Mouse (Mus musculus): Measurements from ENCODE around the gene Gm45521. TPM values are rescaled to one million over a fixed set of nuclear protein-coding genes. Genes with fewer than 3 reads are reported as not detected.
"Not testable (repeated sequence)": the region's sequence is repeated elsewhere in the genome, so short reads cannot be mapped to it uniquely, and the experiment has no call there.

Gm45521 gene
- total and polyA plus RNA-seq, 2 experiments from 2014 or later: 0.23 TPM; not detected in 1

GRCm38 (mm10) chr14:8003093-8003670 lies 46.1 kb downstream of the Gm45521 start:
- ATAC-seq (peak; percentile 76), DNase-seq (ENCODE audit: low spot score) (peak; percentile 82)
- Histone ChIP-seq H3K4me2 (ENCODE audit: low read depth, low read length) (peak overlapping the region; percentile 69), H3K9me3 (ENCODE audit: low read length) (no peaks in the 10 kb centered on the region), H3K27me3 (ENCODE audit: insufficient read depth, low read length) (peaks cover 8% of the 10 kb centered on the region; the same call in 1 of the 2 replicates), H3K27ac (peak overlapping the region; percentile 74), H3K4me3 (ENCODE audit: low read length) (peak overlapping the region; percentile 63), H3K4me1 (ENCODE audit: insufficient read depth, low read length) (0 out of 2 replicates have a peak, but pooled peaks cover 3% of the 10 kb centered on the region), H3K9ac (replicated peaks; ENCODE audit: low read length) (peak overlapping the region; percentile 52), H3K36me3 (ENCODE audit: insufficient read depth, low read length) (no peaks in the 10 kb centered on the region)
- under 1% methylated on average over 23 of the region's 23 CpGs for WGBS
- no peak for TF ChIP-seq CTCF (IDR thresholded peaks at IDR 0.05; ENCODE audit: low read depth)

- TF ChIP-seq CTCF (IDR thresholded peaks at IDR 0.05; ENCODE audit: low read depth): no peak
- no peak for ATAC-seq
- H3K27ac ChIP-seq: peak overlapping the region; percentile 74; the same call in 1 of the 2 replicates
- peak overlapping the region; percentile 63 for H3K4me3 ChIP-seq (ENCODE audit: low read length)
- peak overlapping the region; percentile 69 for H3K4me2 ChIP-seq (ENCODE audit: low read depth, low read length)
- peaks cover 8% of the 10 kb centered on the region; the same call in 1 of the 2 replicates for H3K27me3 ChIP-seq (ENCODE audit: insufficient read depth, low read length)
- no peaks in the 10 kb centered on the region for H3K9me3 ChIP-seq (ENCODE audit: low read length)
- 27% methylated on average over 18 of the region's 18 CpGs for WGBS
- H3K9ac ChIP-seq (replicated peaks; ENCODE audit: low read length): peak overlapping the region; percentile 52
- 0 out of 2 replicates have a peak, but pooled peaks cover 3% of the 10 kb centered on the region for H3K4me1 ChIP-seq (ENCODE audit: insufficient read depth, low read length)
- H3K36me3 ChIP-seq (ENCODE audit: insufficient read depth, low read length): no peaks in the 10 kb centered on the region
- DNase-seq (ENCODE audit: low spot score): peak; percentile 9
Observed at GRCm38 (mm10) chr14:8003727-8004670, 46.9 kb downstream of the Gm45521 start.

- H3K4me2 ChIP-seq (ENCODE audit: low read depth, low read length); H3K9me3 ChIP-seq (ENCODE audit: low read length); H3K4me1 ChIP-seq (ENCODE audit: insufficient read depth, low read length); H3K27ac ChIP-seq; DNase-seq (ENCODE audit: low spot score); ATAC-seq; H3K27me3 ChIP-seq (ENCODE audit: insufficient read depth, low read length); H3K4me3 ChIP-seq (ENCODE audit: low read length); H3K36me3 ChIP-seq (ENCODE audit: insufficient read depth, low read length); H3K9ac ChIP-seq (replicated peaks; ENCODE audit: low read length): not testable (repeated sequence)
- 61% methylated on average over 3 of the region's 3 CpGs for WGBS
Observed at GRCm38 (mm10) chr14:8006061-8006460, 49.0 kb downstream of the Gm45521 start.

GRCm38 (mm10) chr14:8007084-8007483 lies 50.0 kb downstream of the Gm45521 start:
- Histone ChIP-seq H3K4me3 (ENCODE audit: low read length) (no peak overlapping the region), H3K4me1 (ENCODE audit: insufficient read depth, low read length) (0 out of 2 replicates have a peak, but pooled peaks cover 3% of the 10 kb centered on the region), H3K9ac (replicated peaks; ENCODE audit: low read length) (no peak overlapping the region), H3K4me2 (ENCODE audit: low read depth, low read length) (no peak overlapping the region), H3K27me3 (ENCODE audit: insufficient read depth, low read length) (0 out of 2 replicates have a peak, but pooled peaks cover under 1% of the 10 kb centered on the region), H3K36me3 (ENCODE audit: insufficient read depth, low read length) (no peaks in the 10 kb centered on the region), H3K27ac (no peak overlapping the region), H3K9me3 (ENCODE audit: low read length) (no peaks in the 10 kb centered on the region)
- ATAC-seq (no peak), DNase-seq (ENCODE audit: low spot score) (no peak)
- TF ChIP-seq CTCF (IDR thresholded peaks at IDR 0.05; ENCODE audit: low read depth): no peak

- 89% methylated on average over 2 of the region's 2 CpGs for WGBS
- ATAC-seq: no peak
- Histone ChIP-seq H3K36me3 (ENCODE audit: insufficient read depth, low read length) (no peaks in the 10 kb centered on the region), H3K4me3 (ENCODE audit: low read length) (no peak overlapping the region), H3K4me1 (ENCODE audit: insufficient read depth, low read length) (0 out of 2 replicates have a peak, but pooled peaks cover 3% of the 10 kb centered on the region), H3K27me3 (ENCODE audit: insufficient read depth, low read length) (no peaks in the 10 kb centered on the region), H3K27ac (no peak overlapping the region), H3K4me2 (ENCODE audit: low read depth, low read length) (no peak overlapping the region), H3K9me3 (ENCODE audit: low read length) (no peaks in the 10 kb centered on the region), H3K9ac (replicated peaks; ENCODE audit: low read length) (no peak overlapping the region)
- TF ChIP-seq CTCF (IDR thresholded peaks at IDR 0.05; ENCODE audit: low read depth): no peak
- no peak for DNase-seq (ENCODE audit: low spot score)
Observed at GRCm38 (mm10) chr14:8007486-8007885, 50.4 kb downstream of the Gm45521 start.

- Histone ChIP-seq H3K9ac (replicated peaks; ENCODE audit: low read length) (no peak overlapping the region), H3K4me2 (ENCODE audit: low read depth, low read length) (no peak overlapping the region), H3K9me3 (ENCODE audit: low read length) (no peaks in the 10 kb centered on the region), H3K27ac (no peak overlapping the region), H3K27me3 (ENCODE audit: insufficient read depth, low read length) (no peaks in the 10 kb centered on the region), H3K4me1 (ENCODE audit: insufficient read depth, low read length) (0 out of 2 replicates have a peak, but pooled peaks cover 3% of the 10 kb centered on the region), H3K4me3 (ENCODE audit: low read length) (no peak overlapping the region), H3K36me3 (ENCODE audit: insufficient read depth, low read length) (no peaks in the 10 kb centered on the region)
- TF ChIP-seq CTCF (IDR thresholded peaks at IDR 0.05; ENCODE audit: low read depth): no peak
- DNase-seq (ENCODE audit: low spot score) (no peak), ATAC-seq (no peak)
- 82% methylated on average over 10 of the region's 10 CpGs for WGBS
Observed at GRCm38 (mm10) chr14:8007923-8008322, 50.8 kb downstream of the Gm45521 start.

Other genes starting within 250 kb of the Gm45521 start
- not detected in 2 replicates for gene Gm26661, start 165.7 kb upstream of the Gm45521 start, total RNA-seq (2014; rRNA removed)
- gene Gm26661, start 165.7 kb upstream of the Gm45521 start, polyA plus RNA-seq (2015; fragmentation: Nextera tagmentation; extraction: Ambion mirVana): 0.94 TPM in 1 of 2 replicates, not detected in the other
- 28.8 and 32.7 TPM in 2 replicates for gene Flnb, start 139.3 kb upstream of the Gm45521 start, total RNA-seq (2014; rRNA removed)
- 4.2 and 8.5 TPM in 2 replicates for gene Flnb, start 139.3 kb upstream of the Gm45521 start, polyA plus RNA-seq (2015; fragmentation: Nextera tagmentation; extraction: Ambion mirVana)
- not detected in 2 replicates for gene Dnase1l3, start 37.3 kb downstream of the Gm45521 start, total RNA-seq (2014; rRNA removed)
- gene Dnase1l3, start 37.3 kb downstream of the Gm45521 start, polyA plus RNA-seq (2015; fragmentation: Nextera tagmentation; extraction: Ambion mirVana): 0.05 and 0.09 TPM in 2 replicates
- gene Abhd6, start 45.6 kb downstream of the Gm45521 start, total RNA-seq (2014; rRNA removed): 14.8 and 15.8 TPM in 2 replicates
- gene Abhd6, start 45.6 kb downstream of the Gm45521 start, polyA plus RNA-seq (2015; fragmentation: Nextera tagmentation; extraction: Ambion mirVana): 33.5 and 36.5 TPM in 2 replicates
- gene Rpp14, start 123.1 kb downstream of the Gm45521 start, total RNA-seq (2014; rRNA removed): 16.1 and 18.9 TPM in 2 replicates
- 36.2 and 45.3 TPM in 2 replicates for gene Rpp14, start 123.1 kb downstream of the Gm45521 start, polyA plus RNA-seq (2015; fragmentation: Nextera tagmentation; extraction: Ambion mirVana)
- gene Pxk, start 140.9 kb downstream of the Gm45521 start, total RNA-seq (2014; rRNA removed): 24.5 and 36.3 TPM in 2 replicates
- 55.5 and 57.4 TPM in 2 replicates for gene Pxk, start 140.9 kb downstream of the Gm45521 start, polyA plus RNA-seq (2015; fragmentation: Nextera tagmentation; extraction: Ambion mirVana)
- gene Pdhb, start 215.7 kb downstream of the Gm45521 start, total RNA-seq (2014; rRNA removed): 123 and 135 TPM in 2 replicates
- gene Pdhb, start 215.7 kb downstream of the Gm45521 start, polyA plus RNA-seq (2015; fragmentation: Nextera tagmentation; extraction: Ambion mirVana): 292 and 295 TPM in 2 replicates

Measured in hindbrain, postnatal 0 days (tissue).